Mouse (Mus musculus): ENCODE data around the gene Nek4.

The Nek4 gene

GRCm38 (mm10) chr14:30942254-30942653 lies 8.9 kb upstream of the Nek4 start:
- Histone ChIP-seq H3K27me3 (ENCODE audit: control insufficient read depth, insufficient read depth, low read length, poor library complexity, severe bottlenecking) (no peaks in the 10 kb centered on the region), H3K36me3 (ENCODE audit: control insufficient read depth, insufficient read depth, low read length, poor library complexity, severe bottlenecking) (no peaks in the 10 kb centered on the region)
- DNase-seq (ENCODE audit: low read depth, low spot score), result no peak

DNA sequence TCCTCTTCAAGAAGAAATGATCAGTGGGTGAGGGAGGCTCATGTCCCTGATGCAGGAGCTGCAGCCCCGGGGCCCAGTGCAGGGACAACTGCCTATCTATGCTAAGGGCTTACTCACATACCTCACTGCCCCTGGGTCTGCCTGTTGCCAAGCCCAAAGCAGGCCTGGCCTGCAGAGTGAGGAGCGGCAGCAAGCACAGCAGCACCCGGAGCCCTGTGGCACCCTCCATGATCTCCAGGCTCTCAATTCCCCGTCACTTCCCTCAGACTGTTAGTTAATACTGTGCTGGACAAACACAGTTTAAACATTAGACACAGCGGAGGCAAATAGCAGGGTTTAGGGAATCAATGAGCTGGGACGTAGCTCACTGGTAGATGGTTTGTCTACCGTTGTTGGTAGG lies 8.1 kb upstream of the Nek4 start, which contains the start of gene Itih1:
Gene Itih1 (minus strand): TSS at position 252 of the 400 bp plus-strand sequence.
- no peaks in the 10 kb centered on the region for H3K27me3 ChIP-seq (ENCODE audit: control insufficient read depth, insufficient read depth, low read length, poor library complexity, severe bottlenecking)
- DNase-seq (ENCODE audit: low read depth, low spot score), result no peak
- H3K36me3 ChIP-seq (ENCODE audit: control insufficient read depth, insufficient read depth, low read length, poor library complexity, severe bottlenecking), result no peaks in the 10 kb centered on the region

DNA sequence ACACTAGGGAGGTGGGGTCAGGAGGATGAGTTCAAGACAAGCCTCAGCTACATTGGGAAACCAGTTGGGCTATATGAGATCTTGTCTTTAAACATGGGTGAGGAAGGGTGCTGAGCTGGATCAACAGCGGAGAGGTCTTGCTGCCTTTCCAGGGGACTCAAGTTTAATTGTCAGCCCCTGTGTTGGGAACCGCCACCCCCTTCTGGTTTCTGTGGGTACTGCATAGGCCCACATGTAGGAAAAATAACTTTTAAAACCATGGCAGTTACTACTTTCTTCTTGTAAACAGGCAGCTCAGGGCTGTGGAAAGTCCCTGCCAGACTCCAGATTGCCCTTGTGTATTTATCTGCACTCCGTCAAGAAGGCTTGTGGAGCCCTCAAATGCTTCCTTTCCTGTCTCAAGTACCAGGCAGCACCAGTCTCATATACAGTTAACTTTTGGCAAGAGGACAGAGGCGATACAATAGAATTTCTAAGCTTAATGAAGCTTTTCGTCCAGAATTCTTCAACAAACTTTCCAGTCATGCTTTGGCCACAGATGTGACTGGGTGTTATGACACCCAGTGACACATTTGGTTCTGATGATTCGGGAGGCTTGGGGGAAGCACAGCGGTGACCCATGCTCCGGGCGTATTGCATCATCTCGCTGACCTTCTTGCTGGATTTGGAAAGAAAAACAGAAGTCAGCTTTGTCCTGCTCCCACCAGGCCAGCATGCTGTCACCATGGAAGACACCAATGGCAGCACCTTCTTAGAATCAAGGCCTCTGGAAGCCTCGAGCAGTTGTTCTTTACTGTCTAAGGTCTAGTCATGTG lies 7.1 kb upstream of the Nek4 start:
- H3K27me3 ChIP-seq (ENCODE audit: control insufficient read depth, insufficient read depth, low read length, poor library complexity, severe bottlenecking), result no peaks in the 10 kb centered on the region
- H3K36me3 ChIP-seq (ENCODE audit: control insufficient read depth, insufficient read depth, low read length, poor library complexity, severe bottlenecking), result no peaks in the 10 kb centered on the region
- DNase-seq (ENCODE audit: low read depth, low spot score), result peak; percentile 57

GRCm38 (mm10) chr14:30944745-30945144 lies 6.4 kb upstream of the Nek4 start:
- Histone ChIP-seq H3K36me3 (ENCODE audit: control insufficient read depth, insufficient read depth, low read length, poor library complexity, severe bottlenecking) (no peaks in the 10 kb centered on the region), H3K27me3 (ENCODE audit: control insufficient read depth, insufficient read depth, low read length, poor library complexity, severe bottlenecking) (no peaks in the 10 kb centered on the region)
- DNase-seq (ENCODE audit: low read depth, low spot score), result no peak

- no peaks in the 10 kb centered on the region for H3K36me3 ChIP-seq (ENCODE audit: control insufficient read depth, insufficient read depth, low read length, poor library complexity, severe bottlenecking)
- DNase-seq (ENCODE audit: low read depth, low spot score), result no peak
- no peaks in the 10 kb centered on the region for H3K27me3 ChIP-seq (ENCODE audit: control insufficient read depth, insufficient read depth, low read length, poor library complexity, severe bottlenecking)
These were observed 1.2 kb upstream of the Nek4 start for GRCm38 (mm10) chr14:30949986-30950385.

GRCm38 (mm10) chr14:30958517-30958916 lies 7.3 kb downstream of the Nek4 start:
- Histone ChIP-seq H3K36me3 (ENCODE audit: control insufficient read depth, insufficient read depth, low read length, poor library complexity, severe bottlenecking) (no peaks in the 10 kb centered on the region), H3K27me3 (ENCODE audit: control insufficient read depth, insufficient read depth, low read length, poor library complexity, severe bottlenecking) (no peaks in the 10 kb centered on the region)
- DNase-seq (ENCODE audit: low read depth, low spot score), result no peak

GRCm38 (mm10) chr14:30959031-30959430 lies 7.9 kb downstream of the Nek4 start:
- H3K36me3 ChIP-seq (ENCODE audit: control insufficient read depth, insufficient read depth, low read length, poor library complexity, severe bottlenecking), result no peaks in the 10 kb centered on the region
- H3K27me3 ChIP-seq (ENCODE audit: control insufficient read depth, insufficient read depth, low read length, poor library complexity, severe bottlenecking), result no peaks in the 10 kb centered on the region
- no peak for DNase-seq (ENCODE audit: low read depth, low spot score)

DNA sequence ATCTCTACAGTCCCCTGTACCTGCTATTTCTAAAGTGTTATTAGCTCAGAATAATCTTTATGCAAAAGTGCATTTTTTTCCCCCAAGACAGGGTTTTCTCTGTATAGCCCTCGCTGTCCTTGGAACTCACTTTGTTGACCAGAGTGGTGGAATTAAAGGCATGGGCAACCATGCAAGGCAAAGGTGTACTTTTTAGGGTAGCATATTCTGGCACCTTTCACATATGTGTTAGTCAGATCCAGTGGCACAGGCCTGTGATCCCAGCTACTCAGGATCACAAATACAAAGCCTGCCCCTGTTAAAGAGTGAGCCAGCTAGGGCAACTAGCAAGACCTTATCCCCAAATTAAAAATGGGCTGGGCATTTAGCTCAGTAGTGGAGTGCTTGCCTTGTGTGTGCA lies 9.2 kb downstream of the Nek4 start:
- Histone ChIP-seq H3K36me3 (ENCODE audit: control insufficient read depth, insufficient read depth, low read length, poor library complexity, severe bottlenecking) (no peaks in the 10 kb centered on the region), H3K27me3 (ENCODE audit: control insufficient read depth, insufficient read depth, low read length, poor library complexity, severe bottlenecking) (no peaks in the 10 kb centered on the region)
- no peak for DNase-seq (ENCODE audit: low read depth, low spot score)

DNA sequence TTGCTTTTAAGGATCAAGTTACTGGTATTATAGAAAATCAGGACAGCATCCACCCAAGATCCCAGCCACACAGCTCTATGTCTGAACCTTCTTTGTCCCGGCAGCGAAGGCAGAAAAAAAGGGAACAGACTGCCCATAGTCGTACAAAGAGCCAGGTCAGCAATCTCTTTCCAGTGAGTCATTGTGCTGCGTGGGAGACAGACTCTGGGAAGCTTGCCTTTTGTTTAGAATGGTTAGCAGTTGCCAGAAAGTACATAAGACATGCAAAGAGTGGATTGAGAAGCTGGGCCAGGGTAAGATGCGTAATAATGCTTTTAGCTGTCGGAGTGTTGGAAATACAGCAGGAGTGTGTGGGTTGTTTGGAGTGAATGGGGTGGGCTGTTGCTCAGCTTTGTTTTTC lies 23.0 kb downstream of the Nek4 start:
- no peaks in the 10 kb centered on the region for H3K27me3 ChIP-seq (ENCODE audit: control insufficient read depth, insufficient read depth, low read length, poor library complexity, severe bottlenecking)
- H3K36me3 ChIP-seq (ENCODE audit: control insufficient read depth, insufficient read depth, low read length, poor library complexity, severe bottlenecking), result no peaks in the 10 kb centered on the region
- no peak for DNase-seq (ENCODE audit: low read depth, low spot score)

- Histone ChIP-seq H3K36me3 (ENCODE audit: control insufficient read depth, insufficient read depth, low read length, poor library complexity, severe bottlenecking) (no peaks in the 10 kb centered on the region), H3K27me3 (ENCODE audit: control insufficient read depth, insufficient read depth, low read length, poor library complexity, severe bottlenecking) (no peaks in the 10 kb centered on the region)
- DNase-seq (ENCODE audit: low read depth, low spot score), result no peak
These were observed 25.0 kb downstream of the Nek4 start for GRCm38 (mm10) chr14:30976222-30976621.

DNA sequence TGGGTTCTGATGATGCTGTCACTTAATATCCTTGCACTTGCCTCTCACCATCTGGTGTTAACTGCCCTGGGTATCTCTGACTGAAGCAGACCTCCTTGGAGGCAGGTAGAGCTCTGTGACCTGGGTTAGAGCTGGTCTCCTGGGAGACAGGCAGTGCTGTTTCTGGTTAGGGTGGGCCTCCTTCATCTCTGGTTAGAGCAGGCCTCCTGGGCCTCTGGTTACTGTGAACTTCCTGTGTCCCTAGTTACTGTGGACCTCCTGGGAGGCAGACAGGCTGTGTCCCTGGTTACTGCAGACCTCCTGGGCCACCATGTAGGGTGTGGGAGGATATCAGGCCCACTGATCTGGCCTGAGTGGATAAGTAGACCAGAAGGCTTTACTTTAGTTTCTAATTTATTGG lies 45.2 kb downstream of the Nek4 start:
- peaks cover 1% of the 10 kb centered on the region; the same call in 1 of the 2 replicates for H3K36me3 ChIP-seq (ENCODE audit: control insufficient read depth, insufficient read depth, low read length, poor library complexity, severe bottlenecking)
- H3K27me3 ChIP-seq (ENCODE audit: control insufficient read depth, insufficient read depth, low read length, poor library complexity, severe bottlenecking), result no peaks in the 10 kb centered on the region
- DNase-seq (ENCODE audit: low read depth, low spot score), result no peak

- Histone ChIP-seq H3K36me3 (ENCODE audit: control insufficient read depth, insufficient read depth, low read length, poor library complexity, severe bottlenecking) (peaks cover 1% of the 10 kb centered on the region; the same call in 1 of the 2 replicates), H3K27me3 (ENCODE audit: control insufficient read depth, insufficient read depth, low read length, poor library complexity, severe bottlenecking) (no peaks in the 10 kb centered on the region)
- DNase-seq (ENCODE audit: low read depth, low spot score), result no peak
These were observed 49.2 kb downstream of the Nek4 start for GRCm38 (mm10) chr14:31000356-31000755.

- no peak for DNase-seq (ENCODE audit: low read depth, low spot score)
- H3K36me3 ChIP-seq (ENCODE audit: control insufficient read depth, insufficient read depth, low read length, poor library complexity, severe bottlenecking), result peaks cover 1% of the 10 kb centered on the region; the same call in 1 of the 2 replicates
These were observed 49.7 kb downstream of the Nek4 start for GRCm38 (mm10) chr14:31000816-31001306.

DNA sequence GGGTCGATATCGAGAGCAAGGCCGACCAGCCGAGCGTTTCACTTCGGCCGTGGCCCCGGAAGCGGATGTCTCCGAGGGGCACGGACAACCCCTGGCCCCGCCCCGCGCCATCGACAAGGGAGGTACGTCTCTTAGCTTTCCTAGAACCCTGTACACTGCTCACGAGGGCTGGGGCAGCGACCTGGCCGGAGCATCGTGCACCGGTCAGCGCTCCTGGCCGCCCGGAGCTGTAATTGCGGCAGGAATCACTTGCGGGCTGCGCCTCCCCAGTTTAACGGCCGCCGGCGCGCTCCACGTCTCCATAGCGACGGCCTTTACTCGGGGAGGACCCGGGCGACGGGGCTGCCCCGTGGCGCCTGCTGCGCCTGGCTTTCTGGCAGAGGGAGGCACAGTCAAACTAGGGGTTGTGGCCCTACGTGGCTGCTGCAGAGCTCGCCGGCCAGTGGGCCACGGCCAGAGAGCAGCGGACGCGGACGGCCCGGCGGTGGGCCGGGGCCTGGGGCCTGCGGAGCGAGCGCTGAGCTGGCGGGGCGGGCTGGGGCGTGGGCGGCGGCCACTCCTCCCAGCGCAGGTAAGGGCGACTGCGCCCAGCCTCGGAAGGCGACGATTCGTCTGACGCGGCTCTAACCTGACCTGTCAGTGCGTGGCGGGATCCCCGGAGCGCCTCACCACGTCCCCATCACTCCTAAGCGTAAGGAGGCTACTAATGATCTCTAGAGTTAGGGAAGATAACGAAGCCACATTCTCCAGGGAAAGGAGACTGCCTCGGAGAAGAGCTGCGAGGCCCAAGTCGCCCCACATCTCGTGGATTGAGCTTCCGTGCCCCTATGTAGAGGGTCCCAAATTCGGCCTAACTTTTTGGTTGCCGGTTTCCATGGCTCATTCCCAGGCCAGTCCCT lies 50.4 kb downstream of the Nek4 start, which contains the start of the genes Glt8d1 and Spcs1:
Gene Glt8d1 (plus strand): TSS at position 94 of the 899 bp plus-strand sequence.
Gene Spcs1 (minus strand): TSS at position 366 of the 899 bp plus-strand sequence.
- no peaks in the 10 kb centered on the region for H3K27me3 ChIP-seq (ENCODE audit: control insufficient read depth, insufficient read depth, low read length, poor library complexity, severe bottlenecking)
- DNase-seq (ENCODE audit: low read depth, low spot score), result peak; percentile 80
- peaks cover 1% of the 10 kb centered on the region; the same call in 1 of the 2 replicates for H3K36me3 ChIP-seq (ENCODE audit: control insufficient read depth, insufficient read depth, low read length, poor library complexity, severe bottlenecking)

More at GRCm38 (mm10) chr14:31000816-31001306, 49.7 kb downstream of the Nek4 start:
- H3K27me3 ChIP-seq (ENCODE audit: control insufficient read depth, insufficient read depth, low read length, poor library complexity, severe bottlenecking), result no peaks in the 10 kb centered on the region
